Mouse (Mus musculus) MN1 (cell line): ENCODE measurements at regions not wholly inside any gene's neighbourhood (a gene's known extent, or its start where the extent isn't known, plus 50 kb on each side); places are given as distances from the start of the nearest gene placed in this dataset.
A peak's percentile ranks its signal among the peaks of the same experiment; 100 is the strongest.

ENCODE experiments used
- DNase-seq: peaks from one replicate; pipeline ENCODE4 v3.0.0-alpha.2; 2016; ENCODE audit warnings: low spot score

DNA sequence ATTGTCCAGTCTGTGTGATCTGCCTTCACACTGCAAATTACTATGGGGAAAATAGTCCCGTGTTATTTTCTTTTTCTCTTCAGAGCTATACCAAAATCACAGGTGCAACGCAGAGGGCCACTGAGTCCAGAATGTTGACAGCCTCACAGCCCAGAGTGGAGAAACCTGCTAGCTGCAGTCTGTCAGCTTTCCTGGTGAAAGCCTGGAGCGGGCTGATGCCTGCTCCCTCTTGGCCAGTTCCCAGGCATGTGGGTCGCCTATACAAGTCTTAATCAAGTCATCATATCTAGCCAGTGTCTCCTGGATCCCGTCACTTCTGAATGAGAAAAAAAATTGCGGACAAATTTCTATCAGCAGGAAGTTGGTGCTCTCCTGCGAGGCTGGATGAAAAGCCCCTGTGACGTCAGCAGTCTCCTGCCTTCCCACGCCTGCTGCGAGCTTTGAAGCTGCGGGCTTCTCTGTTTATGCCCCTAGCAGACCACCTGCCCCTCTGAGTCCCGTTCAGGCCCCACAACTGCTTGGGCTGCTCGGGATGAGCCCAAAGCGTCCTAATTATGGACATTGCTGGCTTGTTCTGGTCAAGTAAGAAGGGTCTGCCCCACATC is 227.1 kb upstream of the Hes1 start:
- no peak for DNase-seq

DNA sequence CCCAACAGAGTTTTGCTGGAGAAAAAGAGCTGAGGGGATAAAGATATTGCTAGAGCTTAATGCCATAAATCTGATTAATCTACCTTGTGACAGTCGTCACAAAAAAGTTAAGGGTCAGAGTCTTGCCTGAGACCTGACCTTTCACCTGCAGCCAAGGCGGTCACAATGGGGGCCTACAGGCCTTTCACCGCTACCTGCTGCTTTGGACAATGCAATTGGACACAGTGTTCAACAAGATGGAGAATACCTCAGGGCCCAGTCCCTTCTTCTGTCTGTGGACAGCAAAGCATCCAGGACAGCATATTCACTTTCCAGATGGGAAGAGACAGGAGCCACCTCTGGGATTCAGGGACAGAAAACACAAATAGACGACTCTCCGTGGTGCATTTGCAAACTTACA is 226.3 kb upstream of the Hes1 start:
- DNase-seq: no peak

DNA sequence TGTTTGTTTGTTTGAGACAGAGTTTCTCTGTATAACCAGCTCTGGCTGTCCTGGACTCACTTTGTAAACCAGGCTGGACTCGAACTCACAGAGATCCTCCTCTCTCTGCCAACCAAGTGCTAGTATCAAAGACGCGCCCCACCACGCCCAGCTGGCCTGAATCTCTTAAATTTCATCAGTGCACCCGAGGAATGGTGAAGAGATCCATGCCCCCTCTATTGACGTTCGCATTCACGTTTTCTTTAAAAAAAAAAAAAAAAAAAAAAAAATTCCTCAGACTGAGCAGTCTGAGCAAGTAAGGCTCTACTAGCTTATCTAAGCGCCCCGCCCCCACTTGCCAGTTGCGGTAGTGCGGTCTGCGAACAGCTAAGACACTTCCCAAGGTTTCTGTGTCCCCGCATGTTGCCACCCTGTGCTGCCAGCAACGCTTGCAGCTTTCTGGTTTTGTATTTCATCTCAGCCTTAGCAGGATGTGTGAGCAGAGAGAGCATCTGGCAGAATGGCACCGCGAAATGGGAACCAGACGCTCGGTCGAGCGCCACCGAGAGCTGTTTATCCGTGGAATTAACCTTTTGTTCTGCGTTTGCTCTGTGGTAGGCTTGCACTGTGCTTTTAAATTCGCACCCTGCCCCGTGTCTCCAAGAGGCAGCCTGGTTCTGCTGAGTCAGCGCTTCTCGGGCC is 225.1 kb upstream of the Hes1 start:
- peak; percentile 80 for DNase-seq

DNA sequence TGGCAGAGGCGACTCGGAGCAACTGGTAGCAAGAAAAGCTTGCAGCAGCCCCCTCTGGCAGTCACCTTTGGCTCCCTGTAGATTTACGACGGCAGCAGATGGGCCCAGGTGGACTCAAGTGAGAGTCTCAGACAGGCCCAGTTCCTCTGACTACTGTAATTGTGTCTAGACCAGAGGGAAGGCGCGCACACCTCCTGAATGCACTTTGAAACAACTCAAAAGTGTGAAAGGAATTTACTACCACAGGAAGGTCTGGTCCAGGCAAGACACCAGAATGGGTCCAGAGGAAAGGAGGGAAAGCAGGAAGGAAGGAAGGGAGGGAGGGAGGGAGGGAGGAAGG is 224.6 kb upstream of the Hes1 start:
- no peak for DNase-seq

DNA sequence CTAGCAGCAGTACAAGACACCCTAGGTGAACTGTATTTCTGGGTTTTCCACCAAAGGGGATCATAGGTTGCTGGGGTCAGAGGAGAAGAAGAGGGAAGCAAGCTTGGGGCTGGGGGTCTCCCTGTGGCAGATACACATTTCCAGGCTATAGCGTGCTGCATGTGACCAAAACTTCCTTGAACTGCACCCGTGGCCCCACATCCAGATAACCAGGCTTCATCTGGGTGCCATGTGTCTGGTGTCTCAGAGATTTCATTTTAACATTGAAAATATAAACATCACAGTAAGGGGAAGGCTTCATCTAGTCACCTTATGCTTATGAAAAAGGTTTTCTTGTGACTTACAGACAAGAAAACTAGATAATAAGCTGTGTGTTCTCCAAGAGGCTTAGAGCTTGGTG is 223.8 kb upstream of the Hes1 start:
- no peak for DNase-seq

DNA sequence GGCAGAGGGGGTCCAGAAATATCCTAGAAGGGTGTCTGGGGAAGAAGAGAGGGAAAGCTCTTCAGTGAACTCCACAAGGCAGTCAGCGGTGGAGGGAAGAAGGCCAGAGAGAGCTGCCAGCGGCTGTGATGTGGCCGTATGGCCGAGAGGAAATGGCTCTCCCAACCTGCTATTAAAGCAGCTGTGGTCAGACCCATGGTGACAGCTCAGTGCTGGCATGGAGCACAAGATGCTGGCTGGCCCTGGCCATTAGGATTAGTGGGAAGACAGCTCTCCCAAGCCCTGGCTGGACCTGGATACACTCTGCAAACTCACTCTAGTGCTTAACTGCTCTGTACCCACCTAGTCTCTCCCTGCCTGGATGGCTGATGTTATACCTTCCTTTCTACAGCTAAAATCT is 223.1 kb upstream of the Hes1 start:
- DNase-seq: no peak

DNA sequence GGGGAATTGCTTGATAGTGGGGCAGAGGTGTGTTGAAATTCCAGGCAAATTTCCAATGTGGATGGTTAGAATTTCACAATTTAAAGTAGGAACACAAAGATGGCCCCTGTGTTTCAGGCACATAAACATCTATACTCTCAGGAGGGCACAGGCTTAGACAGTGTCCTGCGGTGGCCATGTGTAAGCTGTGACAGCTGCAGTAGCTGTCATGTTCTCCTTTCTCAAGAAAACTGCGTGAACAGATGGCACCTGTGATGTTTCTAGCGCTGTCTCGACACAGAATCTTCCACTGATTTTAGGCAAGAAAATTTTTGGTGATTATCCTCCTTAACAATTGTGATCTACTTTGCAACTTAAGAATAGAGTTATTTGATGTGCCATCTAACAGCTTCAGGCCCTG is 222.1 kb upstream of the Hes1 start:
- no peak for DNase-seq

DNA sequence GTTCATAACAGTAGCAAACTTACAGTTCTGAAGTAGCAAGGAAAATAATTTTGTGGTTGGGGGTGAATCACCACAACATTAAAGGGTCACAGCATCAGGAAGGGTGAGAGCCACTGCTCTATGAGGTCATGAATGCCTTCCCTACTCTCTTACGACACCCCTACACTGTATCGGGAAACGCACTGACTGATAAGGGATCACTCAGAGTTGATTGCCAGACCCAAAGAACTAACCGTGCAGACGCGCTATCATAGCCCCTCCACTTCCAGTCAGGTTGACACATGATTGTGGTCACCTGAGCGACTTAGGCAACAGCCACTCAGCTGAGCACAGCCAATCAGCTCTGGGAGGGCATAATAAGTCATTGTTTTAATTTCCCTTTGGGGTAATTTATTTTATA is 220.7 kb upstream of the Hes1 start:
- no peak for DNase-seq

DNA sequence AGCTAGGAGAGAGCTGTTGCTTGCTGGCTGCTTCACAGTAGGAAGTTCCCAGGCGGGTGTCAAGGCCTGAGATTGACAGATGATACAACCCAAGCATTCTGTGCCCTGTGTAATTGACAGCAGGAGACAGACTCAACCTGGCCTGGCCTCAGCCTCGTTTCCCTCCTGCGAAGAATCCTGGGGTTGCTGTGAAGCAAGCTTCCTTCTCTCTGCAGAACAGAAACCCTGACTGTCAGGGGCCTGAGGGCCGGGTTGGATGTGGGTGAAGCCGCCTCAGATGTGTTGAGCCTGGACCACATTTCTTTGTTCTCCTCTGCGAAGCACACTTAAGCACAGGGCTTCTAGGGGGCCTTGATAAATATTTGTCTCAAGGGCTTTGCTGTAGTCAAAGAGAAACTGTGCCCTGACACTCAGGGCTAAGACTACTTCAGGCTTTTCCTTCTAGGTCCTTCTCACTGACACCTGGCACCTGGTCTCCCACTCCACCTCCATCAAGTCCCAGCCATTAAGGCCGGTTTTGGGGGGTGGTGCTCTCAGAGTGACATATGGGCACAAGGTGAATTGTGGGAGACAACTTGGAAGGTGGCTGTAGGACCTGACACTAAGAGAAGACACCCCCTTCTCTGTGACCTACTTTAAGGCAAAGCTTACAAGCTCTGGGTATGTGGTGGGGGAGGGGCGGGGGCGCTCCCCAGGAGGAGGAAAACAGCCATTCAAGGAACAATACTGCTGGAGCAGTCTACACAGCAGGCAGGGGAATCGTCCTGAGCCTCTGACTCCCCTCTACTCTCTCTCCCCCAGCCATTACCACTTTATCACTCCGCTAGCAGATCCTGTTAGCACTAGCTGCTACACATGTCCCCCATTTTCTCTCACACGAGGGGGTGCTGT is 219.2 kb upstream of the Hes1 start:
- no peak for DNase-seq

DNA sequence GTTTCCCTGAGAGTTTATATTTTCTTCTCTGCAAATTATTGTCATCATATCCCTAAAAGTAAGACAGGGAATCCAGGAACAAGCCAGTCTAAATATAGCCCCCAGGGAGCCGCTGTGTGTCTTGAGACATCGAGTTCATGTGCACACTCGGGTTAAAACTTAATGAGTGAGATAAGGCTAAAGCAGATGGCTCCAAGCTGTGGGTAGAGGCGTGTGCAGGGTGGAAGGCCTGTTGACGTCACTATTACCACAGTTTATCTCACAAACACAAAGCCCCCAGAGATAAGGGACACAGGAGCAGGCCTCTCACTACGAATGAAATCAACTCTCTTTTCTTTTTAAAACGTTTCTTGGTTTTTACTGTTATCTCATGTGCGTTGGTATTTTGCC is 218.6 kb upstream of the Hes1 start:
- DNase-seq: peak; percentile 57

DNA sequence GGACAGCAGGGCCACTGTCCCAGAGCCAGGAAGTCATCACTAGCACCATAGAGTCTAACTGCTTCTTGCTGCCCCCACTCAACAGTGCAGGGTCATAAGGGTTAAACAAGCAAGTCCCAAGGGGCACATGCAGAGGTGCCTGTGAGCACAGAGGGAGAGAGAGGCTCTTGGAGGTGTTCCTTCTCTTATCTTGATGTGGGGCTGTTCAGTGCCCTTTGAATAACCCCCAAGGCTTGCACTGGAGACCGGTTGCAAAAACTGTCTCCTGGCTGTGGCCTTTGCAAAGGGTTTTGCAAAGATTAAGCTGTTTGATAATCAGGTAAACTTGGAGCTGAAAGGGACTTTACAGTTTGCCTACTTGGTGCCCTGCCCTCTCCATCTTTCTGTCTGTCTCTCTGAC is 217.1 kb upstream of the Hes1 start:
- no peak for DNase-seq

DNA sequence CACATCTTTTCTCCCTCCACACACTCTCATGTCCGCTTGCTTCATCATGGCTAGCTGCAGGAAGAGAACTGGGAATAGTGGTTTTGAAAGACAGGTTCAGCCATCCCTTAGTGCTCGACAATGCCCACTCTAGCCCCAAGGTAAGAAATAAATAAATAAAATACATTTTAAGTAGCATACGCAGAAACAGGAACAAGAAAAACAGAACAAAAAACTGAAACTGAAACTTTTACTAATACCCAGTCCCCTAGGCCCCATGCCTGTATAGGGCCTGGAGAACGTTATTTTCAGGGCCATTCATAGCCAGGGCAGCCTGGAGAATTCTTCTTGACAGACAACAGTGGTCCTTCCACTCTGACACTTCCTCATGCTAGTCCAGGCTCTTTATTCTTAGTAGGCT is 216.4 kb upstream of the Hes1 start:
- no peak for DNase-seq

DNA sequence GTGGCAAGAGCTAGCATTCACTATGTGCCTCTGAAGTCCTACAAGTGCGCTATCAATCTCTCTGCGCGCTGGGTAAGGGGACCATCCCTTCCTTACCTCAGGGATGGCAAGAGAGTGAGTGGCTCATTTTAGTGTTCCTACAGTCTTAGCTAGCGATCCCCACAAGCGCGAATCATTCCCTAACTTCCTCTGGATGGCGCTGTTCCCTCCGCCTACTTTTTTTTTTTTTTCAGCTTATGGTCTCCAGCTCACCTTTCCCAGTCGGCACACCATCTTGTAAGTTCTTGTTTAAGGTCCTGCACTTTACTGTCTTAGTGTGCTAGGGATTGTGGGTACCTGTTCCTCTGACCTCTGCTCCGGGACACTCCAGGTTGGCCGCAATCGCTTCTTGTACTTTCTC is 215.7 kb upstream of the Hes1 start:
- no peak for DNase-seq

DNA sequence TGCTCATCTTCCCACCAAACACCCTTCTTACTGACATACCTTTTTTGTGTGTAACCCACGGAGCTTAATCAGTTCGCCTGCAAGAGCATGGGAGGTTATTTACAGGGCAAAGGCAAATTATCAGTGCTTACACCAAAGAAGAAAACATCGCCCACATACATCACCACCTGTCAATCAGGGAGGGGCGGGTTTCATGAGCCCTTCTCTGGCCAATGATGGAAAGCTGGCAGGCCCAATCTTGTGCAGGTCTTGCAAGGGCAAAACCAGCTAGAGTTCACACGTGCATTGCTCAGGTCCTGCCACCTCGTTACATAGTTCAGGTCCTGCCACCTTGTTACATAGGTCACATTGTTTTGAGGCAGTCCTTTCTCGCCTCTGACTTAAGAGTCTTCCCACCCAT is 214.7 kb upstream of the Hes1 start:
- no peak for DNase-seq

DNA sequence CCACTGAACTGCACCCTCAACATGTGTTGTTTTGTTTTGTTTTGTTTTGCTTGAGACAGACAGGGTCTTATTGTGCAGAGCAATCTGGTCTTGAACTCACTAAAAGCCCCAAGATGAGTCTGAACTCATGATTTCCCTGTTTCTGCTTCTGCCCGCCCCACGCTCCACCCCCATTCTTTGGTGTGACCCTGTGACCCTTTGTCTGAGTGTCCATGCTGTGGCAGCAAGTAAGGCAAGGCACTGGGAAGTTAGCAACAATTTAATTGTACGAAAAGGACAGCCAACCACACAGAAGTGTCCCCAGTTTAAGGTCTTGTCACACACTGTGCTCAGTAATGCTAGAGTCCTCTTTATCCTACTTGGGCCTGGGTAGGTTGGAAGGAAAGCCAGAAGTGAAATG is 213.6 kb upstream of the Hes1 start:
- DNase-seq: no peak

DNA sequence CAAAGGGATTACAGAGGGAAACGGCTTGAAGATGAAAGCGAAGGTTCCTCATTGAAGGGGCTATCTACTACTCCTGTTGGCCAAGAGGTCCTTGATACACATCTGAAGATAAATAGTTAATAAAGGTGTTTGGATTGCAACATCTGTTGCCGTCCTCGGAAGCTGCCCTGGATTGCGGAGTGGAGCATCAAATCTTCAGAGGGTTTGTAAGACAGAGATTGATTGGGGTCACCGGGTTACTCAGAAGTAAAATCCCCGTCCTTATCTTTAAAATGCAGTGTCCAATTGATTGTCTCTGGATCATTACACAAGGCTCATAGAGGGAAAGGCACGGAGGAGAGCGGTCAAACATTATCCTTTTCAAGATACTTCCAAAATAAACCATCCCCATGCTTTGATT is 212.4 kb upstream of the Hes1 start:
- no peak for DNase-seq

DNA sequence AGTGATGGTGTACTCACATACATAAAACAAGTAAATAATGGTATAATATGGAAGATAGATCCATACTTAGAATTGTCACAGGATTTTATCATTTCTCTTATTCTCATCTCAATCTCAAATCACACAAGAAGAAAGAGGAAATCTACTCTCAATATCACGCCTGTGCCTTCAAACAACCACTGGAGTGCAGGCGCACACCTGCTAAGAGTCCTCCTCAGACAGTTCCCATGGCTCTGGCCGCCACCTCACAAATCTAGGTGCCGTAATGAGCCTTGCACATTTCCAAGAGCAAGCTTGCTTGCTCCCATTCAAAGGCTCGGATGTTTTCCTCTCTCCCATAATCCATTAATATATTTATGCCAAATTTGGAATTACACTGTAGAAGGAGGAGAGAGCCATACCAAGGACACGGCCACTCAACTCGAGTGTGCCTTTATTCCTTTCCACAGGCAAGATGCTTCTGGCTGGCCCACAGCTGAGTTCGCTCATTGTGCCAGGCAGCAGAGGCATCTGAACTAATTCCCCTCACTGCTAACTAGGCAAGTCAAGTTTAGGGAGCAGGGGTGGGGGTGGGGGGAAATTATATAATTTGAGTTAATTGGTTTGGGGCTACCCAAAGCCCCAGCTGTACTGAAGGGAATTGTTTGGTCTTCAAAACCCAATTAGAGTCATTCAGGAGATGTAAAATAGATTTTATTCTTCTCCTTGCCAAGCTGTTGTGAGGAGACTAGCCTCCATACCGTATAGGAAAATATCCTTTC is 209.2 kb upstream of the Hes1 start:
- no peak for DNase-seq

DNA sequence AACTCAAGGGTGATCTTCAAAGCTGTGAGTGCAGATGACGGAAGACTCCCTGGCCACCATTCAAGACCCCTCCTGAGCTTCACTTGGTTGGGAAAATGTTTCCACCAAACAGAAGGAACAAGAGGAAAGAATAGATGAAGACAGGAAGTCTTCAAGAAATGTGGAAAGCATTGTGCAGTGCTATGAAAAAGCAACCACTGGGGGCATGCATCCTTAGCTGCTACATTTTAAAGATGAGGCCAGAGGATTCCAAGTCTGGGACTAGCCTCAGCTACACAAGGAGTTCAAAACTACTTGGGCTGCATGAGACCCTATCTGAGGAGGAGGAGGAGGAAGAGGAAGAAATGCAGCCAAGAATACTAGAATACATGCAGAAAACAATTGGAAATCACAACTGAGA is 207.6 kb upstream of the Hes1 start:
- DNase-seq: no peak

DNA sequence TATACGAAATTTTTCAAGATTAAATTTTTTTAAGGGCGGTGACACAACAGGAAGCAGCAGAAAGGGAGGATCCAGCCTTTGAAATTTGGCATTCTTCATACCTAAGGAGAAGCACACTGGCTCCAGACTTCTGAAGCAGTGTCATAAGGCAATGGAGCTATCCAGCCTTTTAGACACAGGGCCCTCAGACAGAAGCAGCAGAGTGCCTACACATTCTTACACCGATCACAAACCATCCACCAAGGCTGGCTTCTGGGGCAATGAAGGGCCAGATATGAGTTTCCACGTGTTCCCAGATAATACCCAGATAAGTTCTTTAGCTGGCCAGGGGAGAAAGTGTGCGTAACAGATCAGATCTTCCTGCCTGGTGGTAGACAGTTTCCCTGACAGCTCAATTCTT is 205.5 kb upstream of the Hes1 start:
- no peak for DNase-seq

DNA sequence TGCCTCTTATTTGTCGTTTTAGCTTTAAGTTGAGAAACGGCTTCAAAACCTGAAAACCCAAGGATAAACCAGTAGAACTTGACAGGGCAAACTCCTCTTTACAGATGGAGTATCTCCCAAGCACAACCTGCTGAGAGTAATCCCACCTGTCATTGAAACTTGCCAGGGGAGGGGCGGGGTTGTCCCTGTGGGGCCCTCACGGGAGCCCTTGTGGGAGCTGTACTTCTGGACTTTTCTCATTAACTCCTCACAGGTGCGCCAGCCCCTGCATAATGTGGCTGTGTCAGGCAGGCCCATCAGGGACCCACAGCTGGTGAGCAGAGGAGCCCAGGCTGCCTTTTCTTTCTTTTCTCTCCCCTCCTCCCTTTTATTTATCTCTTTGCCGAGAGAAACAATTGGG is 203.9 kb upstream of the Hes1 start:
- no peak for DNase-seq

DNA sequence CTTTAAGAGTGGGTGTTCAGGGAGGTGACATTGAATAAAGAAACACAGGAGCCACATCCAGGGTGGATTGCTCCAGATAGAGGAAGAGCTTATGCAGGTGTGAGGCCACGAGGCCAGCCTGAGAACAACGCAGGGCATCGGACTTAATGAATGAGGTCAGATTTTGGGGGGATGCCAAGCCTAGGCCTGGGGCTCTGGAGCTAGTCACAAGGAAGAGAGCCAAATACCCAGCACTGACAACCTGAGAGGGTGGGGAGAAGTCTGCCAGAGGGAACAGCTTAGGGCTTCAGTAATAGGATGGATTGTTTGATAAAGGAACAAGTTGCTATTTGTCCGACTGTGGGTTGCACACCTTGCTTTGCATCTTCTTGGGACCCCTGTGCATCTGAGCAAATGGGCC is 203.1 kb upstream of the Hes1 start:
- DNase-seq: peak; percentile 85

DNA sequence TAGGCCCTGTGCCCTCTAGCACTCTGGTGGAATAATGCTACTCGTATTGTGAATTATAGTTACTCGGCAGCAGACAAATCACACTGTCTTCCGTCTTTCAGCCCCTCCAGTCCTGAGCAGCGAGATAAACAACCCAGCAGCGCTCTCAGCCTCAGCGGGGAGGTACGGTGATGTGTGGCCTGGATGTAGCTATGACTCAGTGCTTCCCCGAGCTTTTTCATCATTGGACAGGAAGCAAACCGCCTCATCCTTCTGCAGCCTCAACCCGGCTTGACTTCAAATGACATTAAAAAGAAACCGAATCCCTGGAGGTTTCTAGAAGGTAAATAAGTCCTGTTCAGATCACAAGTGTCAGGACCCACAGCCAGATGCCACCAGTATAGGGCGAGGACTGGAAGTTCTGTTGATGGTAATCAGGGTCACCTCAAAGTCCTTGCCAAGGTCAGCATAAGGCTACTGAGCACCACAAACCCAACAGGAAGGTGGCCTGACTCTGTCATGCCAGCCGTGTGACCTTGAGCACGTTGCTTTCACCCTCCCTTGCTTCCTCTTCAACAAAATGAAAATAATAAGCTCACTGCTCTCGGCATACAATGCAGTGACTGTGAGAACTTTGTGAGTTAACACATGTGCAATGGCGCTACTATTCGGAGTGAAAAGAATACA is 199.0 kb upstream of the Hes1 start:
- DNase-seq: peak; percentile 53
